Mouse (Mus musculus) forebrain, embryonic 16.5 days (tissue): ENCODE data around the gene Mettl21e. TPM values are rescaled to one million over a fixed set of nuclear protein-coding genes. Genes with fewer than 3 reads are reported as not detected.
"Not testable (repeated sequence)": the region's sequence is repeated elsewhere in the genome, so short reads cannot be mapped to it uniquely, and the experiment has no call there.

ENCODE experiments used
- ATAC-seq: fragments of 200-750 bp; cut with Nextera tagmentation; 2 replicates; pipeline ENCODE4 v1.8.0; 2017; ENCODE audit warnings: mild to moderate bottlenecking, moderate library complexity
- H3K27ac ChIP-seq: fragments of 300-500 bp; sonication (generic); 2 replicates; pipeline ENCODE4 v1.5.1; 2014; ENCODE audit warnings: low read length, control low read depth
- H3K27me3 ChIP-seq: fragments of 300-500 bp; sonication (generic); replicated peaks from 2 replicates; pipeline ENCODE4 v1.6.1; 2014; ENCODE audit warnings: low read length; ENCODE audit not compliant: control insufficient read depth, insufficient read depth
- H3K36me3 ChIP-seq: fragments of 300-500 bp; sonication (generic); 2 replicates; pipeline ENCODE4 v1.6.1; 2014; ENCODE audit not compliant: control insufficient read depth, insufficient read depth
- H3K4me1 ChIP-seq: fragments of 300-500 bp; sonication (generic); replicated peaks from 2 replicates; pipeline ENCODE4 v1.6.1; 2014; ENCODE audit warnings: low read length; ENCODE audit not compliant: control insufficient read depth, insufficient read depth
- H3K4me2 ChIP-seq: fragments of 300-500 bp; sonication (generic); 2 replicates; pipeline ENCODE4 v1.6.1; 2014; ENCODE audit warnings: mild to moderate bottlenecking, low read length, control low read depth
- H3K4me3 ChIP-seq: fragments of 300-500 bp; sonication (generic); replicated peaks from 2 replicates; pipeline ENCODE4 v1.5.1; 2014; ENCODE audit warnings: mild to moderate bottlenecking, low read length, control low read depth
- H3K9ac ChIP-seq: fragments of 300-500 bp; sonication (generic); replicated peaks from 2 replicates; pipeline ENCODE4 v1.6.1; 2014; ENCODE audit warnings: low read depth, low read length, control low read depth
- H3K9me3 ChIP-seq: fragments of 300-500 bp; sonication (generic); 2 replicates; pipeline ENCODE4 v1.6.1; 2016; ENCODE audit warnings: low read length; ENCODE audit not compliant: control insufficient read depth
- WGBS: fragments of 180-500 bp; shearing (Covaris S2); extraction: QIAGEN DNeasy Blood & Tissue Kit; methylation state at CpG from one replicate; pipeline ENCODE4 v1.1.7; 2014; 5-methylcytosine and 5-hydroxymethylcytosine counted together
- polyA plus RNA-seq: library from polyadenylated mRNA; unstranded; fragments of >200 nt; fragmentation: Nextera tagmentation; extraction: Ambion mirVana; gene quantifications from 2 replicates; pipeline ENCODE4 v1.2.1, GENCODE M21; 2015

Mettl21e gene
- polyA plus RNA-seq: 0.08 TPM in 1 of 2 replicates, not detected in the other

- H3K4me3 ChIP-seq: no peak within 1 kb of the TSS
- H3K9me3 ChIP-seq: no peaks in the 10 kb centered on the region
- no peak within 1 kb of the TSS for H3K27ac ChIP-seq
- no peak within 1 kb of the TSS for H3K9ac ChIP-seq
- no peak within 1 kb of the TSS for H3K4me2 ChIP-seq
- H3K4me1 ChIP-seq: no peaks in the 10 kb centered on the region; the same call in 1 of the 2 replicates
- no peak for ATAC-seq
- no peaks in the 10 kb centered on the region for H3K36me3 ChIP-seq
- WGBS: 46% methylated on average over 1 of the region's 1 CpGs
- H3K27me3 ChIP-seq: no peaks in the 10 kb centered on the region
Observed at GRCm38 (mm10) chr1:44218876-44219275, at the start of gene Mettl21e. TSS of gene Mettl21e (minus strand) at chr1:44218961.

- WGBS: 89% methylated on average over 2 of the region's 2 CpGs
- H3K4me3 ChIP-seq, H3K27ac ChIP-seq, ATAC-seq, H3K9me3 ChIP-seq, H3K9ac ChIP-seq, H3K4me1 ChIP-seq, H3K36me3 ChIP-seq, H3K4me2 ChIP-seq, H3K27me3 ChIP-seq: not testable (repeated sequence)
Observed at GRCm38 (mm10) chr1:44240440-44240839, 21.7 kb upstream of the Mettl21e start.

- no peak overlapping the region for H3K27ac ChIP-seq
- 90% methylated on average over 3 of the region's 3 CpGs for WGBS
- no peaks in the 10 kb centered on the region for H3K9me3 ChIP-seq
- H3K36me3 ChIP-seq: no peaks in the 10 kb centered on the region
- no peak overlapping the region for H3K4me3 ChIP-seq
- no peaks in the 10 kb centered on the region for H3K4me1 ChIP-seq
- H3K9ac ChIP-seq: no peak overlapping the region
- H3K4me2 ChIP-seq: no peak overlapping the region
- no peak for ATAC-seq
- H3K27me3 ChIP-seq: no peaks in the 10 kb centered on the region
Observed at GRCm38 (mm10) chr1:44239969-44240368, 21.2 kb upstream of the Mettl21e start.

- H3K4me3 ChIP-seq: no peak overlapping the region
- H3K27ac ChIP-seq: no peak overlapping the region
- no peak overlapping the region for H3K9ac ChIP-seq
- H3K4me2 ChIP-seq: no peak overlapping the region
- 90% methylated on average over 2 of the region's 2 CpGs for WGBS
- no peaks in the 10 kb centered on the region for H3K27me3 ChIP-seq
- no peak for ATAC-seq
- no peaks in the 10 kb centered on the region for H3K36me3 ChIP-seq
- H3K4me1 ChIP-seq: no peaks in the 10 kb centered on the region
- H3K9me3 ChIP-seq: no peaks in the 10 kb centered on the region
Observed at GRCm38 (mm10) chr1:44237305-44237704, 18.5 kb upstream of the Mettl21e start.

GRCm38 (mm10) chr1:44235311-44235710, 16.6 kb upstream of the Mettl21e start:
- Histone ChIP-seq H3K4me2 (no peak overlapping the region), H3K4me3 (no peak overlapping the region), H3K36me3 (no peaks in the 10 kb centered on the region), H3K9ac (no peak overlapping the region), H3K27ac (no peak overlapping the region), H3K9me3 (no peaks in the 10 kb centered on the region), H3K27me3 (no peaks in the 10 kb centered on the region), H3K4me1 (no peaks in the 10 kb centered on the region)
- ATAC-seq: no peak
- WGBS: 85% methylated on average over 2 of the region's 2 CpGs

- not testable (repeated sequence) for H3K4me2 ChIP-seq, H3K27me3 ChIP-seq, H3K9ac ChIP-seq, H3K9me3 ChIP-seq, H3K4me3 ChIP-seq, H3K36me3 ChIP-seq, H3K4me1 ChIP-seq, ATAC-seq, H3K27ac ChIP-seq
- WGBS: 96% methylated on average over 2 of the region's 2 CpGs
Observed at GRCm38 (mm10) chr1:44234531-44234930, 15.8 kb upstream of the Mettl21e start.

- Histone ChIP-seq H3K27me3 (no peaks in the 10 kb centered on the region), H3K4me1 (no peaks in the 10 kb centered on the region), H3K4me3 (no peak overlapping the region), H3K9ac (no peak overlapping the region), H3K27ac (no peak overlapping the region), H3K4me2 (no peak overlapping the region), H3K36me3 (no peaks in the 10 kb centered on the region), H3K9me3 (no peaks in the 10 kb centered on the region)
- ATAC-seq: peak; percentile 85
- 53% methylated on average over 2 of the region's 2 CpGs for WGBS
Observed at GRCm38 (mm10) chr1:44229044-44229443, 10.3 kb upstream of the Mettl21e start.

GRCm38 (mm10) chr1:44217118-44217517, 1.6 kb downstream of the Mettl21e start:
- no peak for ATAC-seq
- no peak overlapping the region for H3K4me2 ChIP-seq
- no peaks in the 10 kb centered on the region for H3K36me3 ChIP-seq
- no peaks in the 10 kb centered on the region for H3K27me3 ChIP-seq
- H3K27ac ChIP-seq: no peak overlapping the region
- H3K9me3 ChIP-seq: no peaks in the 10 kb centered on the region
- H3K4me3 ChIP-seq: no peak overlapping the region
- H3K4me1 ChIP-seq: no peaks in the 10 kb centered on the region; the same call in 1 of the 2 replicates
- WGBS: 59% methylated on average over 2 of the region's 2 CpGs
- H3K9ac ChIP-seq: no peak overlapping the region

- WGBS: 64% methylated on average over 2 of the region's 2 CpGs
- no peak overlapping the region for H3K9ac ChIP-seq
- H3K27ac ChIP-seq: no peak overlapping the region
- H3K4me2 ChIP-seq: no peak overlapping the region
- peak; percentile 70 for ATAC-seq
- no peaks in the 10 kb centered on the region for H3K9me3 ChIP-seq
- no peaks in the 10 kb centered on the region; the same call in 1 of the 2 replicates for H3K4me1 ChIP-seq
- H3K4me3 ChIP-seq: no peak overlapping the region
- no peaks in the 10 kb centered on the region for H3K36me3 ChIP-seq
- H3K27me3 ChIP-seq: no peaks in the 10 kb centered on the region
Observed at GRCm38 (mm10) chr1:44216352-44217116, 2.2 kb downstream of the Mettl21e start.
